Mouse (Mus musculus) kidney, adult 18-20 months (tissue): ENCODE data around the gene Chuk.
A peak's percentile ranks its signal among the peaks of the same experiment; 100 is the strongest.
"Not testable (repeated sequence)": the region's sequence is repeated elsewhere in the genome, so short reads cannot be mapped to it uniquely, and the experiment has no call there.

Source experiments
- DNase-seq: peaks from one replicate; pipeline ENCODE4 v3.0.0; 2021

Chuk gene

GRCm38 (mm10) chr19:44106831-44107660 lies at the start of gene Chuk:
Gene Chuk, minus strand, starts transcription at chr19:44107480.
- DNase-seq, result peak; percentile 96

- DNase-seq, result no peak
These were observed 49.7 kb upstream of the Chuk start for GRCm38 (mm10) chr19:44157005-44157404.

GRCm38 (mm10) chr19:44153781-44154180 lies 46.5 kb upstream of the Chuk start:
- no peak for DNase-seq

GRCm38 (mm10) chr19:44148991-44149390 lies 41.7 kb upstream of the Chuk start:
- DNase-seq, result no peak

GRCm38 (mm10) chr19:44148345-44148744 lies 41.1 kb upstream of the Chuk start:
- DNase-seq, result no peak

- no peak for DNase-seq
These were observed 39.7 kb upstream of the Chuk start for GRCm38 (mm10) chr19:44146951-44147350.

GRCm38 (mm10) chr19:44146568-44146879 lies 39.2 kb upstream of the Chuk start:
- DNase-seq, result no peak

- peak; percentile 93 for DNase-seq
These were observed 38.7 kb upstream of the Chuk start, which contains the start of gene Bloc1s2 for GRCm38 (mm10) chr19:44145702-44146567. Gene Bloc1s2, minus strand, starts transcription at chr19:44146446.

GRCm38 (mm10) chr19:44144366-44144765 lies 37.1 kb upstream of the Chuk start:
- no peak for DNase-seq

GRCm38 (mm10) chr19:44135960-44136485 lies 28.7 kb upstream of the Chuk start:
- peak; percentile 7 for DNase-seq

GRCm38 (mm10) chr19:44135072-44135959 lies 28.0 kb upstream of the Chuk start, which contains the start of gene Cwf19l1:
Gene Cwf19l1, minus strand, starts transcription at chr19:44135876.
- DNase-seq, result peak; percentile 88

- no peak for DNase-seq
These were observed 25.6 kb upstream of the Chuk start for GRCm38 (mm10) chr19:44132917-44133316.

GRCm38 (mm10) chr19:44128560-44128959 lies 21.3 kb upstream of the Chuk start:
- DNase-seq, result no peak

GRCm38 (mm10) chr19:44127729-44128497 lies 20.6 kb upstream of the Chuk start:
- DNase-seq, result no peak

GRCm38 (mm10) chr19:44121137-44121536 lies 13.9 kb upstream of the Chuk start:
- DNase-seq, result no peak

GRCm38 (mm10) chr19:44120686-44121085 lies 13.4 kb upstream of the Chuk start:
- not testable (repeated sequence) for DNase-seq

- no peak for DNase-seq
These were observed 10.5 kb upstream of the Chuk start for GRCm38 (mm10) chr19:44117793-44118192.

- DNase-seq, result peak; percentile 15
These were observed 4.4 kb upstream of the Chuk start for GRCm38 (mm10) chr19:44111706-44112105.

- peak; percentile 74 for DNase-seq
These were observed 3.1 kb upstream of the Chuk start for GRCm38 (mm10) chr19:44110356-44110755.

GRCm38 (mm10) chr19:44108996-44109395 lies 1.7 kb upstream of the Chuk start:
- peak; percentile 43 for DNase-seq

GRCm38 (mm10) chr19:44107661-44108521 lies 611 bp upstream of the Chuk start:
- no peak for DNase-seq
